20 mouse cellular contexts compared by ENCODE assay signal in the genomic region with DNA sequence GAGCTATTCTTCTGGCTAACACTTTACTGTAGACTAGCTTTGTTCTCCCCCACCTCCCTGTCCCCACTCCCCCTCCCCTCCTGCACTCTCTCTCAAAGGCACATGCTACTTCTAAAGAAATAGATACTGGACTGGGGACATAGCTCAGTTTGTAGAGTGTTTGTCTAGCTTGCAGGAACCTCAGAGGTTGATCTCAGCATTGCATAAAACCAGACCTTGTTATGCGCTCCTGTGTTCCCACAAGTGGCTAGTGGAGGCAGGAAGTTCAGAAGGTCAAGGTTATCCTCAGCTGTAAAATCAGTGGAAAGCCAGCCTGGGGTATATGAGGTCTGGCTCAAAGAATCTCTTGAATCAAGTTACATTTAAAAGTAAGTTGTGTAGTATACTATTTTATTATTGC. TPM values are rescaled to one million over a fixed set of nuclear protein-coding genes. Genes with fewer than 3 reads are reported as not detected.
DNase-seq lines count a peak whose midpoint lies in the region; ATAC-seq and TF ChIP-seq lines count a peak whose summit lies in the region.
"Had no signal": no experiment of that assay in that cellular context is flagged by ENCODE, and none has a peak within 500 bp of the region (broad histone marks: within the 10 kb centered on the region; RNA-seq: fewer than 3 reads in every experiment).

No protein-coding gene starts in this region.

- H3K9ac ChIP-seq in kidney, embryonic 15.5 days: no peak overlapping the region
- H3K9ac ChIP-seq in lung, postnatal 0 days (replicated peaks; ENCODE audit: low read depth): no peak overlapping the region
- H3K9ac ChIP-seq: embryonic facial prominence, embryonic 15.5 days; forebrain, embryonic 12.5 days; limb, embryonic 12.5 days; neural tube, embryonic 13.5 days had no signal

- no peaks in the 10 kb centered on the region for H3K27me3 ChIP-seq in kidney, embryonic 15.5 days
- no peaks in the 10 kb centered on the region for H3K27me3 ChIP-seq in lung, postnatal 0 days (replicated peaks; ENCODE audit: insufficient read depth, low read length)
- H3K27me3 ChIP-seq: CH12.LX; embryonic facial prominence, embryonic 15.5 days; forebrain, embryonic 12.5 days; limb, embryonic 12.5 days; neural tube, embryonic 13.5 days; Patski had no signal

- H3K4me2 ChIP-seq in kidney, embryonic 15.5 days: no peak overlapping the region
- no peak overlapping the region for H3K4me2 ChIP-seq in lung, postnatal 0 days (replicated peaks; ENCODE audit: low read depth, low read length)
- H3K4me2 ChIP-seq: embryonic facial prominence, embryonic 15.5 days; forebrain, embryonic 12.5 days; limb, embryonic 12.5 days; neural tube, embryonic 13.5 days had no signal

- TF ChIP-seq CTCF in lung, postnatal 0 days (IDR thresholded peaks at IDR 0.05): no peak

- H3K36me3 ChIP-seq in kidney, embryonic 15.5 days: no peaks in the 10 kb centered on the region
- H3K36me3 ChIP-seq in lung, postnatal 0 days (ENCODE audit: insufficient read depth, low read length): no peaks in the 10 kb centered on the region
- H3K36me3 ChIP-seq: embryonic facial prominence, embryonic 15.5 days; forebrain, embryonic 12.5 days; limb, embryonic 12.5 days; neural tube, embryonic 13.5 days had no signal

- no peaks in the 10 kb centered on the region for H3K9me3 ChIP-seq in kidney, embryonic 15.5 days (replicated peaks)
- H3K9me3 ChIP-seq in lung, postnatal 0 days (ENCODE audit: low read length): no peaks in the 10 kb centered on the region
- H3K9me3 ChIP-seq: embryonic facial prominence, embryonic 15.5 days; forebrain, embryonic 12.5 days; limb, embryonic 12.5 days; neural tube, embryonic 13.5 days had no signal

- no peak for TF ChIP-seq EP300 in lung, postnatal 0 days (IDR thresholded peaks at IDR 0.05)

- DNase-seq in embryo, embryonic 10 days (ENCODE audit: low spot score): peak; percentile 41
- DNase-seq in embryo, embryonic 9.5 days (ENCODE audit: extremely low spot score): no peak
- DNase-seq in kidney, postnatal 10 days: no peak
- DNase-seq in lung, postnatal 0 days (ENCODE audit: low spot score): peak; percentile 39
- no peak for DNase-seq in lung, postnatal 25 days (ENCODE audit: low spot score)
- no peak for DNase-seq in adrenal gland, adult 2 months
- DNase-seq in thymus, postnatal 10 days (ENCODE audit: low spot score in 2 of 2): no peak
- DNase-seq: cerebellum, postnatal 14 days; heart, postnatal 14 days; kidney, adult 9 months had no signal

- WGBS in kidney, embryonic 15.5 days: 47% methylated on average over 1 of the region's 1 CpGs
- 34% methylated on average over 1 of the region's 1 CpGs for WGBS in lung, postnatal 0 days

- ATAC-seq in kidney, embryonic 15.5 days (replicated peaks; ENCODE audit: low FRiP score): no peak
- peak; percentile 66 for ATAC-seq in lung, postnatal 0 days
- ATAC-seq: hindbrain, embryonic 16.5 days; Patski had no signal

- H3K4me1 ChIP-seq in kidney, embryonic 15.5 days: peaks cover 13% of the 10 kb centered on the region
- H3K4me1 ChIP-seq in lung, postnatal 0 days (ENCODE audit: insufficient read depth, low read depth, low read length): peaks cover 4% of the 10 kb centered on the region; the same call in 1 of the 2 replicates

- H3K4me3 ChIP-seq in kidney, embryonic 15.5 days (replicated peaks): no peak overlapping the region
- H3K4me3 ChIP-seq in lung, postnatal 0 days (ENCODE audit: low read depth, low read length): no peak overlapping the region
- H3K4me3 ChIP-seq: embryonic facial prominence, embryonic 15.5 days; forebrain, embryonic 12.5 days; layer of hippocampus, adult 2 months; left cerebral cortex, adult 2 months; limb, embryonic 12.5 days; neural tube, embryonic 13.5 days had no signal

- 0 out of 2 replicates have a peak overlapping the region, but pooled peaks have one; percentile 45 for H3K27ac ChIP-seq in kidney, embryonic 15.5 days
- H3K27ac ChIP-seq in lung, postnatal 0 days (ENCODE audit: low read length): no peak overlapping the region
- H3K27ac ChIP-seq: embryonic facial prominence, embryonic 15.5 days; layer of hippocampus, adult 2 months; left cerebral cortex, adult 2 months; neural tube, embryonic 13.5 days had no signal

RNA-seq across cellular contexts. Expression of a gene that starts 36.4 kb away (rescaled TPM):
- 19.6 and 22.6 TPM in 2 replicates for polyA plus RNA-seq in kidney, embryonic 15.5 days (2015; fragmentation: Nextera tagmentation; extraction: Ambion mirVana)
- polyA plus RNA-seq in lung, postnatal 0 days (2015; fragmentation: Nextera tagmentation; extraction: Ambion mirVana): 20.3 and 22.7 TPM in 2 replicates
- total RNA-seq in adrenal gland, adult 2 months (2021): 10 to 100 TPM; 23.2 to 38.3 TPM
- polyA plus RNA-seq in adrenal gland, adult 2 months (2012; rRNA removed): 21.6 and 27.2 TPM in 2 replicates

Comparison
In these comparisons a context has a peak if more than half of its experiments do, and no peak if none do; other contexts are left out.
1. DNase-seq: peak in embryo, embryonic 10 days (single experiment) and lung, postnatal 0 days (single experiment); none in embryo, embryonic 9.5 days (single experiment), kidney, postnatal 10 days (single experiment), lung, postnatal 25 days (single experiment), adrenal gland, adult 2 months (single experiment) and thymus, postnatal 10 days (0 of 2).